Mouse (Mus musculus) bone marrow macrophage, adult 2 months (primary cell): ENCODE data around the gene Zdhhc7.

Experiments
- CTCF ChIP-seq: IDR thresholded peaks from 2 replicates; pipeline ENCODE4 v1.5.1; 2012; ENCODE audit warnings: low read depth, mild to moderate bottlenecking, low read length, moderate library complexity
- POLR2A ChIP-seq: IDR thresholded peaks from 2 replicates; pipeline ENCODE4 v1.6.1; 2012; ENCODE audit warnings: mild to moderate bottlenecking, low read depth, low read length, borderline replicate concordance

- TF ChIP-seq CTCF (no peak), POLR2A (no peak)
Measured at GRCm38 (mm10) chr8:120104721-120105272, 3.5 kb upstream of the Zdhhc7 start.
